Mouse (Mus musculus) neural tube, embryonic 12.5 days (tissue): ENCODE measurements at regions not wholly inside any gene's neighbourhood (a gene's known extent, or its start where the extent isn't known, plus 50 kb on each side); places are given as distances from the start of the nearest gene placed in this dataset.

Source experiments
- ATAC-seq: fragments of 200-750 bp; cut with Nextera tagmentation; 2 replicates; pipeline ENCODE4 v1.8.0; 2017; ENCODE audit warnings: low read depth, mild to moderate bottlenecking, moderate TSS enrichment, moderate library complexity; ENCODE audit not compliant: low FRiP score
- H3K27ac ChIP-seq: fragments of 300-500 bp; sonication (generic); 2 replicates; pipeline ENCODE4 v1.5.1; 2016
- H3K27me3 ChIP-seq: fragments of 300-500 bp; sonication (generic); replicated peaks from 2 replicates; pipeline ENCODE4 v1.6.1; 2016; ENCODE audit warnings: mild to moderate bottlenecking
- H3K36me3 ChIP-seq: fragments of 300-500 bp; sonication (generic); 2 replicates; pipeline ENCODE4 v1.6.1; 2016; ENCODE audit warnings: mild to moderate bottlenecking
- H3K4me1 ChIP-seq: fragments of 300-500 bp; sonication (generic); 2 replicates; pipeline ENCODE4 v1.6.1; 2016
- H3K4me2 ChIP-seq: fragments of 300-500 bp; sonication (generic); replicated peaks from 2 replicates; pipeline ENCODE4 v1.6.1; 2016; ENCODE audit warnings: mild to moderate bottlenecking
- H3K4me3 ChIP-seq: fragments of 300-500 bp; sonication (generic); 2 replicates; pipeline ENCODE4 v1.5.1; 2016
- H3K9ac ChIP-seq: fragments of 300-500 bp; sonication (generic); 2 replicates; pipeline ENCODE4 v1.6.1; 2016; ENCODE audit warnings: mild to moderate bottlenecking
- H3K9me3 ChIP-seq: fragments of 300-500 bp; sonication (generic); 2 replicates; pipeline ENCODE4 v1.6.1; 2016; ENCODE audit warnings: mild to moderate bottlenecking
- WGBS: fragments of 180-500 bp; shearing (Covaris S2); methylation state at CpG from one replicate; pipeline ENCODE4 v1.1.7; 2016; 5-methylcytosine and 5-hydroxymethylcytosine counted together

DNA sequence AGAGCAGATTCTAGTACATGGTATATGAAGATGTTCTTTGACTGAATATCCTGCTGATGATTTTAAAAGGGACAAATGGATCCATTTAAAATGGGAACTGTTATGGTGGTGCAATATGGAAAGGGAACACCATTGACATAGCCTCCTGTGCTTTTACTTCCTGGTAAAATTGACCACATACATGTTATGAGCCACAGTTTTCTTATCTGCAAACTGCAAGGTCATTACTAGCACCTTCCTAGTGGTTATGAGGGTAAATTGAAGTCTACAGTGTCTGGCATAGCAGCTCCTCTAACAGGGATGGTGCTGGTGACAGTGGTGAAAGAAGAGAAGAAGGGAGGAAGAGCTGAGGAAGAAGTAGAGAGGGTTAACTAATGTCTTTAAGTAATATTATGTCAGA lies 61.5 kb upstream of the Slc4a7 start:
- Histone ChIP-seq H3K4me3 (no peak overlapping the region), H3K9ac (no peak overlapping the region), H3K27me3 (no peaks in the 10 kb centered on the region), H3K4me1 (no peaks in the 10 kb centered on the region), H3K36me3 (no peaks in the 10 kb centered on the region), H3K27ac (no peak overlapping the region), H3K9me3 (no peaks in the 10 kb centered on the region), H3K4me2 (no peak overlapping the region)
- no peak for ATAC-seq

DNA sequence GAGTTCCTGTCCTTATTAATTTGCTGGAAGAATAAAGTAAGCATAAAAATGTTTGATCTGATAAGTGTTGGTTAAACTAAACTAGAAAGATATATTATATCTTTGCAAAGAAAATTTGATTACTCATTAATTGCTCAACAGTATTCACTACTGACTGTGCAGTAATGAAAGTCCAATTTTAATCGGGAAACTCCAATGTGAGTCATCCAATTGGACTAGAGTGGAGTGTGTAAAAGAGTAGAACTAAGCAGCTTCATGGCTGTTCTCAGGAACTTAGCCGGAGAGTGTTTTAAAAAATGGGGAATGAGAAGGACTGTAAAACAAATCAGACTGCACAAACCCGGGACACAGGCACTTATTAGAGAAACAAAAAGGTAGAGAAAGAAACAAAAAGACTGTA lies 58.5 kb upstream of the Slc4a7 start:
- H3K9me3 ChIP-seq, result no peaks in the 10 kb centered on the region
- ATAC-seq, result no peak
- H3K27ac ChIP-seq, result no peak overlapping the region
- no peak overlapping the region for H3K4me2 ChIP-seq
- 95% methylated on average over 3 of the region's 3 CpGs for WGBS
- no peaks in the 10 kb centered on the region for H3K27me3 ChIP-seq
- H3K9ac ChIP-seq, result no peak overlapping the region
- H3K4me1 ChIP-seq, result no peaks in the 10 kb centered on the region
- H3K36me3 ChIP-seq, result no peaks in the 10 kb centered on the region
- no peak overlapping the region for H3K4me3 ChIP-seq

DNA sequence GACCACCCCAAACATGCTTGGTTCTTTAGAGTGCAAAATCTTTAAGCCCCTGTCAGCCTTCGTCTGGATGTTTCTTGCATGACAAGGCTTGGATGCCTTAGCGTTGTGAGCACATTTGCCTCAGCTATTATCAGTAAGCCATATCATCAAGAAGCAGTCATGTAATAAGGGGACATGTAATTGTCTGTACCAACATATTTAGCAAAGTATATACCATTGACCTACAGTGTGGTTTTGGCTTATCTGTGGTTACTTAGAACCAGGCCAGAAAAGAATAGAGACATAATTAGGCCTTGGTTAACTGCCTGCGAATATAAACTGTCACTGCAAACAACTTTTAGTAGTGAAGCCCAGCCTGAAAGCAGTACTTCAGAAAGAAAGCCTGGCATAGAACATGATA lies 57.0 kb upstream of the Slc4a7 start:
- Histone ChIP-seq H3K4me3 (no peak overlapping the region), H3K4me1 (no peaks in the 10 kb centered on the region), H3K27me3 (no peaks in the 10 kb centered on the region), H3K36me3 (no peaks in the 10 kb centered on the region), H3K9ac (no peak overlapping the region), H3K9me3 (no peaks in the 10 kb centered on the region), H3K27ac (no peak overlapping the region), H3K4me2 (no peak overlapping the region)
- ATAC-seq, result no peak
- WGBS, result 74% methylated on average over 3 of the region's 3 CpGs
